In the genomic region with DNA sequence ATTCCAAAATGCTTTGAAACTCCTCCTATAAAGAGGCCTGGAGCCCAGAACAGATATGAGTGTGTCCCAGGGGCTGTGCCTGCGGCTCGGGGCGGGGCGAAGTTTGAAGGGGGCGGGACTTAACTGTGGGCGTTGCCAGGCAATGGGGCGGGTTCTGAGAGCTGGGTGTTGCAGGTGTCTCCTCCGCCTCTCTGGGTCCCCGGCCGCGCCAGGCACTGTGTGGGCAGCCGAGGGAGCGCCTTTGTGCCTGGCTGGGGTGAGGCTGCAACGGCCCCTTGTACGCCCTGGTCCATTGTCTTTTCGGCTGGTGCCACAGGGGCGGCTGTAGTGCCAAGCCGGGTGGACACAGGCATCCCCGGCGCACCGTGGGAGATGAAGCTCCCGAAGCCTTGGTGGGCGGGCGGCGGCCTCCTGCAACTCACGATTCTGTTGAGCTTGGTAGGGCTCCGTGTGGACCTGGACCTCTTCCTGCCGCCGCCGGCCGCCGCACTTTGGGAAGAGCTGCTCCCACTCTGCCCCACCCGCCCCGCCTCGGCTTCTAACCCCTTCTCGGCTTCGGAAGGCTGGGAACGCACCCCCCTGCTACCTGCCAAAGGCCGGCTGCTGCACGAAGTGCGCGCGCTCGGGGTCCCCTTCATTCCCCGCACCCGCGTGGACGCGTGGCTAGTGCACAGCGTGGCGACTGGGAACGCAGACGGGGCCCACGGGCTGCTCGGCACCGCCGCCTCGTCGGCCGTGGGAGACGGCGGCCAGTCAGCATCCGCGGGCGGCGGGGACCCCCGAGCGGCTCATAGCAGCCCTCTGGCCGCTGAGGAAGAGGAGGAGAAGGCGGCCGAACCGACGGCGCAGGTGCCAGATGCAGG, we compare ENCODE assay signal across 8 mouse cellular contexts. TPM values are rescaled to one million over a fixed set of nuclear protein-coding genes. Genes with fewer than 3 reads are reported as not detected.
DNase-seq lines count a peak whose midpoint lies in the region; ATAC-seq and TF ChIP-seq lines count a peak whose summit lies in the region.

A gene (plus strand): TSS at position 136 of the 863 bp plus-strand sequence.

- peak; percentile 85 for ATAC-seq in erythroid progenitor cell, adult 5-6 weeks (replicated peaks; ENCODE audit: low FRiP score, poor library complexity, severe bottlenecking)
- peak; percentile 65 for ATAC-seq in hindbrain, embryonic 14.5 days (ENCODE audit: low FRiP score)
- peak; percentile 98 for ATAC-seq in megakaryocyte-erythroid progenitor cell, adult 5-6 weeks (replicated peaks; ENCODE audit: low FRiP score, low TSS enrichment, poor library complexity, severe bottlenecking)

- WGBS in hindbrain, embryonic 14.5 days: 1% methylated on average over 74 of the region's 74 CpGs

- DNase-seq in adrenal gland, postnatal 25 days: peak; percentile 66
- DNase-seq in hindbrain, embryonic 14.5 days (ENCODE audit: low spot score): peak; percentile 59
- peak; percentile 29 to 35 for DNase-seq in left cerebral cortex, postnatal 25 days (ENCODE audit: low spot score in 2 of 2)
- DNase-seq in spleen, adult 12 weeks (ENCODE audit: low spot score): peak; percentile 35
- DNase-seq in frontal cortex, postnatal 36 days (ENCODE audit: low spot score in 2 of 2): no peak

- peaks cover 41% of the 10 kb centered on the region for H3K4me1 ChIP-seq in E14TG2a.4 (replicated peaks; ENCODE audit: low read depth, low read length)
- H3K4me1 ChIP-seq in hindbrain, embryonic 14.5 days (replicated peaks; ENCODE audit: control insufficient read depth, insufficient read depth, low read length): 0 out of 2 replicates have a peak, but pooled peaks cover 11% of the 10 kb centered on the region

- H3K36me3 ChIP-seq in E14TG2a.4 (ENCODE audit: insufficient read depth, low read length): no peaks in the 10 kb centered on the region
- no peaks in the 10 kb centered on the region for H3K36me3 ChIP-seq in hindbrain, embryonic 14.5 days (replicated peaks; ENCODE audit: control insufficient read depth, insufficient read depth)

- H3K9ac ChIP-seq in hindbrain, embryonic 14.5 days: peak within 1 kb of the TSS; percentile 78

- no peak for TF ChIP-seq CTCF in E14TG2a.4 (conservative IDR thresholded peaks at IDR 0.05; ENCODE audit: low read length)

- intact Hi-C loops in left cerebral cortex, postnatal 25 days (cut with DNase I): no loop called here

- H3K4me3 ChIP-seq in E14TG2a.4 (replicated peaks; ENCODE audit: low read length): peak within 1 kb of the TSS; percentile 86
- H3K4me3 ChIP-seq in hindbrain, embryonic 14.5 days (replicated peaks; ENCODE audit: low read length): peak within 1 kb of the TSS; percentile 68

- H3K9me3 ChIP-seq in E14TG2a.4 (ENCODE audit: low read length): no peaks in the 10 kb centered on the region
- H3K9me3 ChIP-seq in hindbrain, embryonic 14.5 days (ENCODE audit: control insufficient read depth, low read length): no peaks in the 10 kb centered on the region

- peak within 1 kb of the TSS; percentile 87 for H3K4me2 ChIP-seq in hindbrain, embryonic 14.5 days (replicated peaks)

- peaks cover 69% of the 10 kb centered on the region for H3K27me3 ChIP-seq in E14TG2a.4 (ENCODE audit: insufficient read depth, low read length)
- peaks cover 19% of the 10 kb centered on the region for H3K27me3 ChIP-seq in hindbrain, embryonic 14.5 days (ENCODE audit: control insufficient read depth, insufficient read depth, low read length)

- H3K27ac ChIP-seq in hindbrain, embryonic 14.5 days: no peak within 1 kb of the TSS

RNA-seq across cellular contexts. Expression of the gene that starts here (rescaled TPM):
- 0.48 TPM in 1 of 2 replicates, not detected in the other for total RNA-seq in adrenal gland, postnatal 25 days (2021)
- total RNA-seq in erythroid progenitor cell, adult 5-6 weeks (2015; ENCODE audit: low replicate concordance): 1.4 TPM in 1 of 2 replicates, not detected in the other
- total RNA-seq in erythroid progenitor cell, adult 5-6 weeks (2017; ENCODE audit: low replicate concordance): 0.51 TPM in 1 of 2 replicates, not detected in the other
- 6.0 and 9.6 TPM in 2 replicates for polyA plus RNA-seq in hindbrain, embryonic 14.5 days (2014; fragmentation: Nextera tagmentation; extraction: Ambion mirVana)
- 1 to 10 TPM; 1.7 to 2.2 TPM for total RNA-seq in left cerebral cortex, postnatal 25 days (2021)
- not detected in 2 replicates for total RNA-seq in megakaryocyte-erythroid progenitor cell, adult 5-6 weeks (2014; fragmentation: Nextera tagmentation)
- not detected in 2 replicates for total RNA-seq in megakaryocyte-erythroid progenitor cell, adult 5-6 weeks (2017)

Comparison
In these comparisons a context has a peak if more than half of its experiments do, and no peak if none do; other contexts are left out.
1. Peak in DNase-seq in adrenal gland, postnatal 25 days; RNA of the gene not detected or under 1 TPM.
2. Peak in ATAC-seq in megakaryocyte-erythroid progenitor cell, adult 5-6 weeks; RNA of the gene not detected or under 1 TPM.
3. DNase-seq: peak in hindbrain, embryonic 14.5 days (single experiment), left cerebral cortex, postnatal 25 days (2 of 2) and spleen, adult 12 weeks (single experiment); none in frontal cortex, postnatal 36 days (0 of 2).
4. Peak in every context shown above with its lines, with median percentiles within 50 percentile points of each other: ATAC-seq.